Mouse (Mus musculus) liver, embryonic 13.5 days (tissue): Measurements from ENCODE around the gene Mettl24. TPM values are rescaled to one million over a fixed set of nuclear protein-coding genes. Genes with fewer than 3 reads are reported as not detected.

Experiments
- ATAC-seq: fragments of 200-750 bp; cut with Nextera tagmentation; 2 replicates; pipeline ENCODE4 v1.8.0; 2017; ENCODE audit warnings: low read depth, mild to moderate bottlenecking, moderate number of reproducible peaks, moderate library complexity
- DNase-seq: peaks from one replicate; pipeline ENCODE4 v3.0.0; 2022
- H3K27ac ChIP-seq: fragments of 300-500 bp; sonication (generic); 2 replicates; pipeline ENCODE4 v1.5.1; 2015; ENCODE audit warnings: moderate library complexity, mild to moderate bottlenecking, inconsistent platforms
- H3K27me3 ChIP-seq: fragments of 300-500 bp; sonication (generic); 2 replicates; pipeline ENCODE4 v1.6.1; 2015; ENCODE audit warnings: mild to moderate bottlenecking, inconsistent platforms
- H3K36me3 ChIP-seq: fragments of 300-500 bp; sonication (generic); 2 replicates; pipeline ENCODE4 v1.6.1; 2015; ENCODE audit warnings: mild to moderate bottlenecking, inconsistent platforms
- H3K4me1 ChIP-seq: fragments of 300-500 bp; sonication (generic); replicated peaks from 2 replicates; pipeline ENCODE4 v1.6.1; 2015; ENCODE audit warnings: inconsistent platforms
- H3K4me2 ChIP-seq: fragments of 300-500 bp; sonication (generic); 2 replicates; pipeline ENCODE4 v1.6.1; 2015; ENCODE audit warnings: inconsistent platforms, mild to moderate bottlenecking, moderate library complexity
- H3K4me3 ChIP-seq: fragments of 300-500 bp; sonication (generic); replicated peaks from 2 replicates; pipeline ENCODE4 v1.5.1; 2015; ENCODE audit warnings: mild to moderate bottlenecking, inconsistent platforms
- H3K9ac ChIP-seq: fragments of 300-500 bp; sonication (generic); 2 replicates; pipeline ENCODE4 v1.6.1; 2015; ENCODE audit warnings: mild to moderate bottlenecking, inconsistent platforms
- H3K9me3 ChIP-seq: fragments of 300-500 bp; sonication (generic); replicated peaks from 2 replicates; pipeline ENCODE4 v1.6.1; 2016; ENCODE audit warnings: inconsistent platforms
- WGBS: fragments of 180-500 bp; shearing (Covaris S2); methylation state at CpG from one replicate; pipeline ENCODE4 v1.1.7; 2015; ENCODE audit not compliant: insufficient replicate concordance; 5-methylcytosine and 5-hydroxymethylcytosine counted together
- polyA plus RNA-seq: library from polyadenylated mRNA; unstranded; fragments of >200 nt; fragmentation: Nextera tagmentation; extraction: Ambion mirVana; gene quantifications from 2 replicates; pipeline ENCODE4 v1.2.1, GENCODE M21; 2015

Mettl24 gene
- polyA plus RNA-seq, 1 experiment from 2014 or later, result 0.53 TPM

DNA sequence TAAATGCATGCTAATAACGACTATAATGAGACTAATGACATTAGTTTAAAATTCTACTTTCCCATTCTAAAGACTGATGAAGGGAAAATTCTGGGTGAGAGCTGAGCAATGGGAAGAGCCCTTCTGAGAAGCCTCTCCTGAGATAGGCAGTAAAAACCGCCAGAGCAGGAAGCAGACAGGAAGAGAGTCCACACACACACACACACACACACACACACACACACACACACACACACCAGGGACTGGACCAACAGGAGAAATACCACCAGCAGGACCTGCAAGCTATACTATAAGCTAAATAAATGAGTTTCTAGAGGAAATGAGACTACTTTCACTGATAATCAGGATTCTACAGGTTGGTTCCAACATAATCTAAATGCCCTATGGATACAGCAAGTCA, 172.5 kb downstream of the Mettl24 start:
- H3K36me3 ChIP-seq, result 0 out of 2 replicates have a peak, but pooled peaks cover 2% of the 10 kb centered on the region
- H3K9ac ChIP-seq, result no peak overlapping the region
- H3K4me1 ChIP-seq, result no peaks in the 10 kb centered on the region
- no peak overlapping the region for H3K4me2 ChIP-seq
- H3K9me3 ChIP-seq, result no peaks in the 10 kb centered on the region
- no peaks in the 10 kb centered on the region for H3K27me3 ChIP-seq
- H3K4me3 ChIP-seq, result no peak overlapping the region
- 34% methylated on average over 2 of the region's 2 CpGs for WGBS
- H3K27ac ChIP-seq, result no peak overlapping the region
- ATAC-seq, result no peak
- no peak for DNase-seq

DNA sequence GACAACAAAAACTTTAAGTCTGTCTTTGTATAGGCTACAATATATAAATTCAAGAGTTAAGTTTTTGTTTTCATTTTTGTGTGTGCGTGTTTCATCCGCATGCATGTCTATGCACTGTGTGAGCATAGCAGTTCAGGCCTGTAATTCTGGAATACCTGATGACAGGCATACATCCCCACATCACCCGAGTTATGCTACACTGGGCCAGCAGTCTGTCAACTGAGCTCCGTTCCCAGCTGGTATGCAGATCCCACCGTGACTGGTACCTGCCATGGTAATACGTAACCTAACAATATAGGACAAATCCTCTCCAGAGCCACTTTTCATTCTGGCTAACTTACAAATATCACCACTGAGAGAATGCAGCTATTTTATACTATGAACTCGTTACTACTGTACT, 173.6 kb downstream of the Mettl24 start:
- Histone ChIP-seq H3K36me3 (0 out of 2 replicates have a peak, but pooled peaks cover 2% of the 10 kb centered on the region), H3K9me3 (no peaks in the 10 kb centered on the region), H3K4me2 (no peak overlapping the region), H3K27ac (no peak overlapping the region), H3K27me3 (no peaks in the 10 kb centered on the region), H3K4me1 (no peaks in the 10 kb centered on the region), H3K4me3 (no peak overlapping the region), H3K9ac (no peak overlapping the region)
- ATAC-seq, result no peak
- WGBS, result 88% methylated on average over 7 of the region's 7 CpGs
- DNase-seq, result no peak

DNA sequence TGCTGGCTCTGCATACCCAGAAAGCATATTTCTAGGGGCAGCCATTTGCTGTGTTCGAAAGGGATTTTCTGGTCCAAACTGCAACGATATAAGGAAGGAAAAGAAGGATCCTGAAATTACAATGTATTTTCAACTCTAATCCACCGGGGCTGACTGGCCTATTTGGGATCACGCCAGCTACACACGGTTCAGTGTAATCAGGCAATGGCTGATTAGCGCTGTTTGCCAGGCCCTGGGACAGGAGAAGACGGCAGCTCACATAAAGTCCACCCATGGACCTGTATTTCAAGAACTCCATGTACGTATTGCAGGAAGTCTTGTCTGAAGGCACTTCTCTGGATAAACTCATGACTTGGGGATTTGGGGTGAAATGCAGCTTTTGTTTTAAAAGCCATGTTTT, 174.5 kb downstream of the Mettl24 start:
- DNase-seq (no peak), ATAC-seq (no peak)
- Histone ChIP-seq H3K27me3 (no peaks in the 10 kb centered on the region), H3K9ac (no peak overlapping the region), H3K27ac (no peak overlapping the region), H3K4me3 (no peak overlapping the region), H3K4me1 (no peaks in the 10 kb centered on the region), H3K4me2 (no peak overlapping the region), H3K36me3 (0 out of 2 replicates have a peak, but pooled peaks cover 2% of the 10 kb centered on the region), H3K9me3 (no peaks in the 10 kb centered on the region)
- WGBS, result 79% methylated on average over 8 of the region's 8 CpGs

Other genes starting within 250 kb of the Mettl24 start
- not detected in 2 replicates for gene Slc22a16, start 112.9 kb upstream of the Mettl24 start, polyA plus RNA-seq
- 0.08 TPM in 1 of 2 replicates, not detected in the other for gene Ddo, start 53.3 kb upstream of the Mettl24 start, polyA plus RNA-seq
- gene Cdc40, start 200.0 kb downstream of the Mettl24 start, polyA plus RNA-seq, result 13.0 and 17.2 TPM in 2 replicates
- 1.1 and 1.7 TPM in 2 replicates for gene Wasf1, start 200.2 kb downstream of the Mettl24 start, polyA plus RNA-seq